Mouse (Mus musculus): ENCODE data around the gene Rho. TPM values are rescaled to one million over a fixed set of nuclear protein-coding genes. Genes with fewer than 3 reads are reported as not detected.
A peak's percentile ranks its signal among the peaks of the same experiment; 100 is the strongest.

Gene Rho
- polyA plus RNA-seq, 1 experiment from 2014 or later = 0.25 TPM

GRCm38 (mm10) chr6:115969103-115969502 is 37.6 kb downstream of the Rho start:
- ATAC-seq (ENCODE audit: insufficient number of reproducible peaks, insufficient read depth, low FRiP score, low read depth) = no peak
- H3K9me3 ChIP-seq (ENCODE audit: control insufficient read depth, low read depth, low read length) = no peaks in the 10 kb centered on the region
- no peak overlapping the region for H3K27ac ChIP-seq (ENCODE audit: low read length)
- WGBS = 74% methylated on average over 9 of the region's 9 CpGs
- H3K36me3 ChIP-seq (ENCODE audit: control insufficient read depth, insufficient read depth, low read length) = peaks cover 16% of the 10 kb centered on the region; the same call in 1 of the 2 replicates
- no peak overlapping the region for H3K4me2 ChIP-seq (replicated peaks; ENCODE audit: low read depth, low read length)
- H3K4me3 ChIP-seq (ENCODE audit: low read depth, low read length) = no peak overlapping the region
- no peaks in the 10 kb centered on the region for H3K27me3 ChIP-seq (ENCODE audit: control insufficient read depth, insufficient read depth, low read length)
- H3K4me1 ChIP-seq (ENCODE audit: control insufficient read depth, insufficient read depth, low read length) = peaks cover 13% of the 10 kb centered on the region
- no peak overlapping the region for H3K9ac ChIP-seq (replicated peaks; ENCODE audit: low read depth, low read length)

GRCm38 (mm10) chr6:115969952-115970351 is 38.4 kb downstream of the Rho start:
- Histone ChIP-seq H3K36me3 (ENCODE audit: control insufficient read depth, insufficient read depth, low read length) (peaks cover 18% of the 10 kb centered on the region; the same call in 1 of the 2 replicates), H3K9me3 (ENCODE audit: control insufficient read depth, low read depth, low read length) (no peaks in the 10 kb centered on the region), H3K4me3 (ENCODE audit: low read depth, low read length) (no peak overlapping the region), H3K27me3 (ENCODE audit: control insufficient read depth, insufficient read depth, low read length) (no peaks in the 10 kb centered on the region), H3K4me1 (ENCODE audit: control insufficient read depth, insufficient read depth, low read length) (peaks cover 13% of the 10 kb centered on the region), H3K9ac (replicated peaks; ENCODE audit: low read depth, low read length) (no peak overlapping the region), H3K27ac (ENCODE audit: low read length) (no peak overlapping the region), H3K4me2 (replicated peaks; ENCODE audit: low read depth, low read length) (no peak overlapping the region)
- ATAC-seq (ENCODE audit: insufficient number of reproducible peaks, insufficient read depth, low FRiP score, low read depth) = no peak
- WGBS = 57% methylated on average over 6 of the region's 6 CpGs

- Histone ChIP-seq H3K9ac (replicated peaks; ENCODE audit: low read depth, low read length) (no peak overlapping the region), H3K4me2 (replicated peaks; ENCODE audit: low read depth, low read length) (no peak overlapping the region), H3K4me1 (ENCODE audit: control insufficient read depth, insufficient read depth, low read length) (peaks cover 13% of the 10 kb centered on the region), H3K9me3 (ENCODE audit: control insufficient read depth, low read depth, low read length) (no peaks in the 10 kb centered on the region), H3K4me3 (ENCODE audit: low read depth, low read length) (no peak overlapping the region), H3K27ac (ENCODE audit: low read length) (peak overlapping the region; percentile 15; the same call in 1 of the 2 replicates), H3K27me3 (ENCODE audit: control insufficient read depth, insufficient read depth, low read length) (no peaks in the 10 kb centered on the region), H3K36me3 (ENCODE audit: control insufficient read depth, insufficient read depth, low read length) (peaks cover 18% of the 10 kb centered on the region; the same call in 1 of the 2 replicates)
- 35% methylated on average over 13 of the region's 13 CpGs for WGBS
- ATAC-seq (ENCODE audit: insufficient number of reproducible peaks, insufficient read depth, low FRiP score, low read depth) = no peak
Measured at GRCm38 (mm10) chr6:115971273-115972060, 39.9 kb downstream of the Rho start.

- no peaks in the 10 kb centered on the region for H3K27me3 ChIP-seq (ENCODE audit: control insufficient read depth, insufficient read depth, low read length)
- ATAC-seq (ENCODE audit: insufficient number of reproducible peaks, insufficient read depth, low FRiP score, low read depth) = no peak
- no peaks in the 10 kb centered on the region for H3K9me3 ChIP-seq (ENCODE audit: control insufficient read depth, low read depth, low read length)
- H3K9ac ChIP-seq (replicated peaks; ENCODE audit: low read depth, low read length) = no peak overlapping the region
- 83% methylated on average over 7 of the region's 7 CpGs for WGBS
- H3K4me2 ChIP-seq (replicated peaks; ENCODE audit: low read depth, low read length) = no peak overlapping the region
- H3K27ac ChIP-seq (ENCODE audit: low read length) = no peak overlapping the region
- H3K4me1 ChIP-seq (ENCODE audit: control insufficient read depth, insufficient read depth, low read length) = peaks cover 13% of the 10 kb centered on the region
- H3K36me3 ChIP-seq (ENCODE audit: control insufficient read depth, insufficient read depth, low read length) = peaks cover 20% of the 10 kb centered on the region; the same call in 1 of the 2 replicates
- no peak overlapping the region for H3K4me3 ChIP-seq (ENCODE audit: low read depth, low read length)
Measured at GRCm38 (mm10) chr6:115972083-115972764, 40.7 kb downstream of the Rho start.

DNA sequence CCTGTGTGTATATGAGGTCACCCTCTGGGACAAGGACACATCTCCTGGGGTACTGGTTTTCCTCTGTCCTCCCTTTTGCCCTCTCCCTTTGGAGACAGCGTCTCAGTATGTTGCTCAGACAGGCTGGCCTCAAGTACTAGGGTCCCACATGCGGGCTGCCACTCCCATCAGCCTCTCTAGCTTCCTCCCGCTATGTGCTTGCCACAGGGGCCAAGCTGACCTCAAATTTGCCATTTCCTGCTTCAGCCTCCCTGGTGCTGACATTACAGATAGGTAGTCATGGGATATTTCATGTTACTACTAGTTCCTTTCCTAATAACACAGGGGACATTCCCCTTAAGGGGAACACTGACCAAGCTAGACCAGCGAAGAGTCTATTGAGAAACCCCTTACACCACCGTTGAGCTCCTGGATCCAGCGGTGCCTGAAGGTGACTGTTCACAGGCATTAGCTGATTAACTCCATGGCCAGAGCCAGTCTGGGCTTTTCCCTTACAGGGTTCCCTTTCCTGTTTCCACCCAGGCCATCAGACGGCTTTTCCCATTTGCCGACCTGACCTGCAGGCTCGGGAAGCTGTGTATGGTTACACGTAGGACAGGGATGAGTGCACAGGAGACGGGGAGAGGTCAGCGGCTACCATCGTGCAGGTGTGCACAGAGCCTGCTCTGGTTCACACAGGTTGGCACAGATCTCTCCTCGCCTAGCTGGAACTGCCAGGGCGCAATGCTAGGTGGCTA is 41.8 kb downstream of the Rho start:
- no peak for ATAC-seq (ENCODE audit: insufficient number of reproducible peaks, insufficient read depth, low FRiP score, low read depth)
- Histone ChIP-seq H3K27me3 (ENCODE audit: control insufficient read depth, insufficient read depth, low read length) (no peaks in the 10 kb centered on the region), H3K36me3 (ENCODE audit: control insufficient read depth, insufficient read depth, low read length) (peaks cover 16% of the 10 kb centered on the region; the same call in 1 of the 2 replicates), H3K4me3 (ENCODE audit: low read depth, low read length) (no peak overlapping the region), H3K9me3 (ENCODE audit: control insufficient read depth, low read depth, low read length) (no peaks in the 10 kb centered on the region), H3K4me2 (replicated peaks; ENCODE audit: low read depth, low read length) (no peak overlapping the region), H3K4me1 (ENCODE audit: control insufficient read depth, insufficient read depth, low read length) (peaks cover 13% of the 10 kb centered on the region), H3K27ac (ENCODE audit: low read length) (no peak overlapping the region), H3K9ac (replicated peaks; ENCODE audit: low read depth, low read length) (no peak overlapping the region)
- WGBS = 88% methylated on average over 15 of the region's 15 CpGs

GRCm38 (mm10) chr6:115973881-115974662 is 42.5 kb downstream of the Rho start:
- H3K27ac ChIP-seq (ENCODE audit: low read length) = no peak overlapping the region
- no peak for ATAC-seq (ENCODE audit: insufficient number of reproducible peaks, insufficient read depth, low FRiP score, low read depth)

DNA sequence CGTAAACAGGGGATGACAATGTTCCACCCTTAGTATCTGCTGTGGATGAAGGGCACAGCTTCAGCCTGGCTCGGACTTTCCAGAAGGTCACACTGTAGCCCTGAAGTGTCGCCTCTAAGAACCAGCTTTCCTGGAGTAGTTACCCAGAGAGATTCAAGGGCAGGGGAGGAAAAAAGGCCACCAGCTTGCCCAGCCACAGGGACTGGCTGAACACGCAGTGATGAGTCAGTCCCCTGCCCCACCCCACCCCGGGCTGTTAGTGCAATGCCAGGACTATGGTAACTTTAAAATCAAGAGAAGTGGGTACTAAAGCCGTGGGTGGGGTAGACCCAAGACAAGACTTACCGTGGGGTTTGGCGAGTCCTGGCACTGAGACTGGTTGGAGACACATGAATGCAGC is 44.1 kb downstream of the Rho start:
- Histone ChIP-seq H3K4me2 (replicated peaks; ENCODE audit: low read depth, low read length) (no peak overlapping the region), H3K4me1 (ENCODE audit: control insufficient read depth, insufficient read depth, low read length) (peaks cover 13% of the 10 kb centered on the region), H3K9me3 (ENCODE audit: control insufficient read depth, low read depth, low read length) (no peaks in the 10 kb centered on the region), H3K4me3 (ENCODE audit: low read depth, low read length) (no peak overlapping the region), H3K9ac (replicated peaks; ENCODE audit: low read depth, low read length) (no peak overlapping the region), H3K36me3 (ENCODE audit: control insufficient read depth, insufficient read depth, low read length) (peaks cover 12% of the 10 kb centered on the region; the same call in 1 of the 2 replicates), H3K27ac (ENCODE audit: low read length) (no peak overlapping the region), H3K27me3 (ENCODE audit: control insufficient read depth, insufficient read depth, low read length) (no peaks in the 10 kb centered on the region)
- ATAC-seq (ENCODE audit: insufficient number of reproducible peaks, insufficient read depth, low FRiP score, low read depth) = no peak
- WGBS = 86% methylated on average over 8 of the region's 8 CpGs

More at GRCm38 (mm10) chr6:115973881-115974662, 42.5 kb downstream of the Rho start:
- H3K27me3 ChIP-seq (ENCODE audit: control insufficient read depth, insufficient read depth, low read length) = no peaks in the 10 kb centered on the region
- 82% methylated on average over 16 of the region's 16 CpGs for WGBS
- peaks cover 12% of the 10 kb centered on the region; the same call in 1 of the 2 replicates for H3K36me3 ChIP-seq (ENCODE audit: control insufficient read depth, insufficient read depth, low read length)
- no peak overlapping the region for H3K4me3 ChIP-seq (ENCODE audit: low read depth, low read length)
- H3K4me2 ChIP-seq (replicated peaks; ENCODE audit: low read depth, low read length) = no peak overlapping the region
- H3K9me3 ChIP-seq (ENCODE audit: control insufficient read depth, low read depth, low read length) = no peaks in the 10 kb centered on the region
- H3K9ac ChIP-seq (replicated peaks; ENCODE audit: low read depth, low read length) = no peak overlapping the region
- peaks cover 13% of the 10 kb centered on the region for H3K4me1 ChIP-seq (ENCODE audit: control insufficient read depth, insufficient read depth, low read length)
